Mouse (Mus musculus): ENCODE results near the gene Ankrd11.
"Not testable (repeated sequence)": the region's sequence is repeated elsewhere in the genome, so short reads cannot be mapped to it uniquely, and the experiment has no call there.

Ankrd11 gene

GRCm38 (mm10) chr8:123040110-123040650 lies 1.9 kb downstream of the Ankrd11 start:
- no peak for DNase-seq (ENCODE audit: low spot score)

- DNase-seq (ENCODE audit: low spot score) = no peak
These were observed 2.5 kb downstream of the Ankrd11 start for GRCm38 (mm10) chr8:123039376-123040109.

- DNase-seq (ENCODE audit: low spot score) = no peak
These were observed 3.7 kb downstream of the Ankrd11 start for GRCm38 (mm10) chr8:123038351-123038750.

- no peak for DNase-seq (ENCODE audit: low spot score)
These were observed 4.6 kb downstream of the Ankrd11 start for GRCm38 (mm10) chr8:123037487-123037886.

GRCm38 (mm10) chr8:123036956-123037355 lies 5.1 kb downstream of the Ankrd11 start:
- no peak for DNase-seq (ENCODE audit: low spot score)

- no peak for DNase-seq (ENCODE audit: low spot score)
These were observed 7.9 kb downstream of the Ankrd11 start for GRCm38 (mm10) chr8:123034171-123034570.

- no peak for DNase-seq (ENCODE audit: low spot score)
These were observed 8.6 kb downstream of the Ankrd11 start for GRCm38 (mm10) chr8:123033431-123033830.

GRCm38 (mm10) chr8:123032730-123033129 lies 9.3 kb downstream of the Ankrd11 start:
- no peak for DNase-seq (ENCODE audit: low spot score)

- DNase-seq (ENCODE audit: low spot score) = no peak
These were observed 10.6 kb downstream of the Ankrd11 start for GRCm38 (mm10) chr8:123031321-123031978.

- not testable (repeated sequence) for DNase-seq (ENCODE audit: low spot score)
These were observed 12.0 kb downstream of the Ankrd11 start for GRCm38 (mm10) chr8:123030091-123030490.

- no peak for DNase-seq (ENCODE audit: low spot score)
These were observed 14.3 kb downstream of the Ankrd11 start for GRCm38 (mm10) chr8:123027786-123028185.

GRCm38 (mm10) chr8:123025951-123026351 lies 16.1 kb downstream of the Ankrd11 start:
- DNase-seq (ENCODE audit: low spot score) = no peak

GRCm38 (mm10) chr8:123024226-123024625 lies 17.9 kb downstream of the Ankrd11 start:
- DNase-seq (ENCODE audit: low spot score) = no peak

GRCm38 (mm10) chr8:123022727-123023126 lies 19.4 kb downstream of the Ankrd11 start:
- no peak for DNase-seq (ENCODE audit: low spot score)

GRCm38 (mm10) chr8:123021259-123021658 lies 20.8 kb downstream of the Ankrd11 start:
- no peak for DNase-seq (ENCODE audit: low spot score)

GRCm38 (mm10) chr8:123020859-123021258 lies 21.2 kb downstream of the Ankrd11 start:
- DNase-seq (ENCODE audit: low spot score) = no peak

- DNase-seq (ENCODE audit: low spot score) = no peak
These were observed 22.0 kb downstream of the Ankrd11 start for GRCm38 (mm10) chr8:123020084-123020483.

GRCm38 (mm10) chr8:123018484-123019164 lies 23.5 kb downstream of the Ankrd11 start:
- no peak for DNase-seq (ENCODE audit: low spot score)

- no peak for DNase-seq (ENCODE audit: low spot score)
These were observed 24.9 kb downstream of the Ankrd11 start for GRCm38 (mm10) chr8:123017143-123017542.

GRCm38 (mm10) chr8:123015074-123015473 lies 27.0 kb downstream of the Ankrd11 start:
- DNase-seq (ENCODE audit: low spot score) = no peak

GRCm38 (mm10) chr8:123014429-123014828 lies 27.6 kb downstream of the Ankrd11 start:
- DNase-seq (ENCODE audit: low spot score) = no peak

- DNase-seq (ENCODE audit: low spot score) = no peak
These were observed 30.8 kb downstream of the Ankrd11 start for GRCm38 (mm10) chr8:123011321-123011720.

- DNase-seq (ENCODE audit: low spot score) = no peak
These were observed 36.3 kb downstream of the Ankrd11 start for GRCm38 (mm10) chr8:123005805-123006204.
